Mouse (Mus musculus) E14TG2a.4 (cell line): ENCODE data around the gene Tfap4.

Experiments
- CTCF ChIP-seq: conservative IDR thresholded peaks from 2 replicates; pipeline ENCODE4 v1.5.1; 2014; ENCODE audit warnings: low read length
- NANOG ChIP-seq: IDR thresholded peaks from 2 replicates; pipeline ENCODE4 v1.6.1; 2014; ENCODE audit warnings: borderline replicate concordance, low read length, mixed read lengths

- TF ChIP-seq CTCF (peak; percentile 54), NANOG (no peak)
Measured at GRCm38 (mm10) chr16:4548953-4549688, 10.5 kb downstream of the Tfap4 start.
